Mouse (Mus musculus) bone marrow, adult 2 months (tissue): ENCODE measurements at regions not wholly inside any gene's neighbourhood (a gene's known extent, or its start where the extent isn't known, plus 50 kb on each side); places are given as distances from the start of the nearest gene placed in this dataset.

ENCODE experiments used
- H3K27ac ChIP-seq: fragments of 200-500 bp; 2 replicates; pipeline ENCODE4 v1.5.1; 2012; ENCODE audit warnings: low read depth, mild to moderate bottlenecking, control low read depth, inconsistent platforms, low read length; ENCODE audit not compliant: control insufficient read depth, poor library complexity, insufficient read depth
- H3K4me1 ChIP-seq: fragments of 200-500 bp; 2 replicates; pipeline ENCODE4 v1.6.1; 2011; ENCODE audit warnings: low read length; ENCODE audit not compliant: control insufficient read depth, insufficient read depth
- H3K4me3 ChIP-seq: fragments of 200-500 bp; replicated peaks from 2 replicates; pipeline ENCODE3; 2011; ENCODE audit warnings: mild to moderate bottlenecking, low read depth, low read length, control low read depth; ENCODE audit not compliant: control insufficient read depth
- CTCF ChIP-seq: fragments of 200-500 bp; IDR thresholded peaks from 2 replicates; pipeline ENCODE4 v1.5.1; 2011; ENCODE audit warnings: low read length, control low read depth; ENCODE audit not compliant: control insufficient read depth, insufficient read depth
- POLR2A ChIP-seq: fragments of 200-500 bp; IDR thresholded peaks from 2 replicates; pipeline ENCODE4 v1.6.1; 2011; ENCODE audit warnings: low read depth, mild to moderate bottlenecking, control low read depth, low read length, borderline replicate concordance; ENCODE audit not compliant: control insufficient read depth
- WGBS: fragments of 180-500 bp; shearing (Covaris S2); methylation state at CpG from one replicate; pipeline ENCODE4 v1.1.7; 2018; 5-methylcytosine and 5-hydroxymethylcytosine counted together

DNA sequence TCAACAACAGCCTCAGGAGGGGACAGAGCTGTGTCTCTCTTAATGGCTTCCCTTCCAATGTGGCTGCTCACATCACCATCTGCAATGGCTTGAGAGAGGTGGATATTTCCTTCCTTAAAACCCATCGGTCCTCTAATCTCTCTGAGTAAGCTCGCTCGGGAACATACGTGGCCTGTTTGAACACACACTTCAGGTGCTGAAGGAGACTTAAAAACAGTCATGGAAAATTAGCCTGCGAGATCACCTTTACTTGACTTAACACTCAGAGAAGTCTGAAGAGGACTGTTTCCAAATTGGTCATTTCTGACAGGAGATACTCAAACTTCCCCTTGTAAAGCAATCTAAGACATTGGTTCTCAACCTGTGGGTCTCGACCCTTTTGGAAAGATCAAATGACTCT, 83.0 kb downstream of the Vegfa start:
- TF ChIP-seq CTCF (no peak), POLR2A (no peak)
- Histone ChIP-seq H3K27ac (no peak overlapping the region), H3K4me1 (no peaks in the 10 kb centered on the region), H3K4me3 (no peak overlapping the region)
- 61% methylated on average over 6 of the region's 6 CpGs for WGBS

DNA sequence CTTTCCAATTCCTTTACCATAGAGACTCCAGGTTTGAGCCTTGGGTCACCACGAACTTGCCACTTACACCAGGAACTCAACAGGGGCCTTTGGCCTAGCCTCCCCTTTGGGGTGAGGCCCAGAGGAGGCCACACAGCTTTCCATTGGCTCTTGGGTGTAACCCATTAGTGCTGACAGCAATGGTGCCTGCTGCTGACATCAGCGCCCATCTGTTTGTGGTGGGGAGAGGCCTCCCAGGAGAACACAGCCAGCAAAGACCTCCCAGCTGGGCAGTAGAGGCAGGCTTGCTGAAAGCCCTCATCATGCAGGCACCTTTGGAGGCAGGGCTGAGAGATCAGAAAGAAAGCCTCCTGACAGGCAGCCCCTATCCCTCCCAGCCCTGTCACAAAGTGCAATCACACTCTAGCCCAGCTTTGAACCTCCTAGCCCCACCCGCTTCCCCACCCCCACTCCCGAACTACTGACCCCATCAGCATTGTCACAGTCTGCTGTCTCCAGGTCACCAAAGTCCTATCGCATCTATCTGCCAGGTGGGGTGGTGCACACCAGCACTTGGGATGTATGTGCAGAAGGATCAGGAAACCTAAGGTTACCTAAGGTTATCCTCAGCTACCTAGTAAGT, 83.7 kb downstream of the Vegfa start:
- Histone ChIP-seq H3K27ac (no peak overlapping the region), H3K4me1 (no peaks in the 10 kb centered on the region), H3K4me3 (no peak overlapping the region)
- TF ChIP-seq CTCF (no peak), POLR2A (no peak)
- WGBS = 80% methylated on average over 5 of the region's 5 CpGs

GRCm38 (mm10) chr17:45945005-45945404, 87.2 kb downstream of the Vegfa start:
- TF ChIP-seq CTCF (no peak), POLR2A (no peak)
- WGBS = 67% methylated on average over 3 of the region's 3 CpGs
- no peaks in the 10 kb centered on the region for H3K4me1 ChIP-seq
- no peak overlapping the region for H3K27ac ChIP-seq
- no peak overlapping the region for H3K4me3 ChIP-seq

- Histone ChIP-seq H3K27ac (no peak overlapping the region), H3K4me1 (no peaks in the 10 kb centered on the region), H3K4me3 (no peak overlapping the region)
- no peak for TF ChIP-seq CTCF
- no peak for TF ChIP-seq POLR2A
- 82% methylated on average over 6 of the region's 6 CpGs for WGBS
Observed at GRCm38 (mm10) chr17:45943244-45943643, 88.9 kb downstream of the Vegfa start.

GRCm38 (mm10) chr17:45941890-45942375, 90.2 kb downstream of the Vegfa start:
- WGBS = 71% methylated on average over 4 of the region's 4 CpGs

GRCm38 (mm10) chr17:45940121-45940813, 91.9 kb downstream of the Vegfa start:
- Histone ChIP-seq H3K4me1 (no peaks in the 10 kb centered on the region), H3K4me3 (no peak overlapping the region), H3K27ac (no peak overlapping the region)
- TF ChIP-seq POLR2A = no peak
- TF ChIP-seq CTCF = no peak
- 72% methylated on average over 16 of the region's 16 CpGs for WGBS

More at GRCm38 (mm10) chr17:45941890-45942375, 90.2 kb downstream of the Vegfa start:
- no peaks in the 10 kb centered on the region for H3K4me1 ChIP-seq
- TF ChIP-seq POLR2A (no peak), CTCF (no peak)
- no peak overlapping the region for H3K27ac ChIP-seq
- H3K4me3 ChIP-seq = no peak overlapping the region

DNA sequence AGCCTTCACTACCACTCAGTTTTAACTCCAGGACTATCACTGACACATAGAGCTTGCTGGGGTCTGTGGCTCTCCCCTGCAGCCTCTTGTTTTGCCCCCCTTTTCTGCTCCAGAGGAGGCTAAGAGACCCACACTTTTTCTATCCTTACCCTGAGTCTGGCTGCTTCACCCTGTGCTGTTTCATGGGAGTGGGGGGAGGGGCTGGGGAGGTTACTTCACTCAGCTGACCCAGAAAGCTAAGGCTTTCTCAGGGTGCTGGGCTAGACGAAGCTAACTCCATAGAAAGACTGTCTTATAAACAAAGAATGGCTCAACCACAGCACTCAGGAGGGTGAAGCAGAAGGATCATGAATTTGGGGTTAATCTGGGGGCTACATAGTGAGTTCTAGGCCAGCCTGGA, 93.9 kb downstream of the Vegfa start:
- WGBS = 72% methylated on average over 1 of the region's 1 CpGs
- H3K27ac ChIP-seq = no peak overlapping the region
- TF ChIP-seq POLR2A (no peak), CTCF (no peak)
- no peaks in the 10 kb centered on the region for H3K4me1 ChIP-seq
- H3K4me3 ChIP-seq = no peak overlapping the region

DNA sequence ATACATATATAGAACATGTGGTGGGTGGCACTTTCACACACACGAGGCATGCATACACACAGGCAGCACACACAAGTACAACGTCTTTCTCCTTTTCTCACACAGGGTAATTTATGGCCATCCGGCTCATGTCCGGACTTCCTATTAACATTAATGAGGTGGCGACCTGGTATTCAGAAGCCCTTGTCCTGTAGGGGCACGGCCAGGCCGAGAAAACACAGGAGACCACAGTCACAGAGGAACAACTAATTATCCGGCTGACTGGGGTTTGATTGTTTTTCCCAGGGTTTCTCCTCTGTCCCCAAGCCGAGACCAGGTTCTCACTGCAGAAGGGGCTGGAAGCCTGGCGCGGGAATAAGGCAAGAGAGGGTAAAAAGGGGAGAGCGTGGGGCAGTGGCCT, 95.6 kb downstream of the Vegfa start:
- H3K4me1 ChIP-seq = no peaks in the 10 kb centered on the region
- no peak overlapping the region for H3K27ac ChIP-seq
- no peak for TF ChIP-seq POLR2A
- no peak for TF ChIP-seq CTCF
- WGBS = 74% methylated on average over 12 of the region's 12 CpGs
- H3K4me3 ChIP-seq = no peak overlapping the region

- no peak overlapping the region for H3K27ac ChIP-seq
- TF ChIP-seq CTCF (no peak), POLR2A (no peak)
- 44% methylated on average over 4 of the region's 4 CpGs for WGBS
- no peaks in the 10 kb centered on the region for H3K4me1 ChIP-seq
- no peak overlapping the region for H3K4me3 ChIP-seq
Observed at GRCm38 (mm10) chr17:45935291-45935690, 96.9 kb downstream of the Vegfa start.
